Mouse (Mus musculus): ENCODE results near the gene Ifitm3. TPM values are rescaled to one million over a fixed set of nuclear protein-coding genes. Genes with fewer than 3 reads are reported as not detected.
"Not testable (repeated sequence)": the region's sequence is repeated elsewhere in the genome, so short reads cannot be mapped to it uniquely, and the experiment has no call there.

Ifitm3 gene
- polyA plus RNA-seq, 1 experiment = 177 TPM

DNA sequence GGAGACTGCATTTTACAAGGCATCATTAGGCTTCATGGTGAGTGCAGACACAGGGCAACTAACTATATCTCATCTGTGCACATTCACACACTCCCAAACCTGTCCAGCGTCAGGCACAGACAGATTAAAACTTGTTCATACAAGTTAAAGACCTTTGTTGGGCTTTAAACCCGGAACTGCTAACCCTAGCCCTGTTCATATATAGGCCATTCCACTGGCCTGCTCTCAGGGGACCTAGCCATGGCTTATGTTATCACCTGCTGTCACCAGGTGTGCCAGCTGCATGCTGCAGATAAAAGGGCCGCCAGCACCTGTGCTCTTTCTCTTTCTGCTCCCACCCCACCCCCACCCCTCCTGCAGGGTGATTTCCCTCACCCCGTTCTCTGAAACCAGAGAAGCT is 32.0 kb upstream of the Ifitm3 start:
- WGBS = 56% methylated on average over 4 of the region's 4 CpGs
- TF ChIP-seq POLR2A (IDR thresholded peaks at IDR 0.05; ENCODE audit: low read depth, low read length) (no peak), CTCF (IDR thresholded peaks at IDR 0.05; ENCODE audit: extremely low read depth, insufficient read depth, insufficient read length, insufficient replicate concordance) (no peak)
- DNase-seq (ENCODE audit: low read depth in 1 of 2, low spot score in 2 of 2) = no peak
- no peak overlapping the region for H3K27ac ChIP-seq (ENCODE audit: insufficient read depth, low read length)
- H3K4me1 ChIP-seq (ENCODE audit: control insufficient read depth, insufficient read depth, insufficient read length) = peaks cover 5% of the 10 kb centered on the region; the same call in 1 of the 2 replicates
- H3K36me3 ChIP-seq (ENCODE audit: control insufficient read depth, insufficient read depth, low read length) = no peaks in the 10 kb centered on the region
- no peak overlapping the region for H3K4me3 ChIP-seq (ENCODE audit: extremely low read depth, insufficient read depth, insufficient read length)
- H3K27me3 ChIP-seq (ENCODE audit: control insufficient read depth, insufficient read depth, low read length) = no peaks in the 10 kb centered on the region

DNA sequence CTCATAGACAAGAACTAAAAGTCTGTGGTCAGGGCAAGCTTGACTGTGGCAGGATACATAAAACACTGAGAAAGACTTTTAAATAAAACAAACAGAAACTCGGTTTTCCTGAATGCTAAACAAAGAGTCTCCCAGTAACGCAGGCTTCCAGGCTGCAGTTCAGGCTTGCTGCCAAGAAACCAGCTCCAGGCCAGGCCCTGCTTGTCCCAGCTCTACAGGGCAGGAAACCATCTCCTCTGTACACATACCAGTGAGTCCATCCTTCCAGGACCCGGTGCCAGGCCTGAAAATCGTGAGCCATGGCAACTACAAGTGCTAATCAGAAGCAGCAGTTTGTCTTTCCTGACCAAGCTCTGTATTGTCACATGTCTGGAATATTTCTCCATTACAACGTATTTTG is 31.1 kb upstream of the Ifitm3 start:
- Histone ChIP-seq H3K4me1 (ENCODE audit: control insufficient read depth, insufficient read depth, insufficient read length) (no peaks in the 10 kb centered on the region), H3K36me3 (ENCODE audit: control insufficient read depth, insufficient read depth, low read length) (no peaks in the 10 kb centered on the region), H3K27ac (ENCODE audit: insufficient read depth, low read length) (no peak overlapping the region), H3K27me3 (ENCODE audit: control insufficient read depth, insufficient read depth, low read length) (no peaks in the 10 kb centered on the region), H3K4me3 (ENCODE audit: extremely low read depth, insufficient read depth, insufficient read length) (no peak overlapping the region)
- no peak for DNase-seq (ENCODE audit: low read depth in 1 of 2, low spot score in 2 of 2)
- WGBS = 33% methylated on average over 5 of the region's 5 CpGs
- TF ChIP-seq CTCF (IDR thresholded peaks at IDR 0.05; ENCODE audit: extremely low read depth, insufficient read depth, insufficient read length, insufficient replicate concordance) (no peak), POLR2A (IDR thresholded peaks at IDR 0.05; ENCODE audit: low read depth, low read length) (no peak)

GRCm38 (mm10) chr7:141040867-141041606 is 30.5 kb upstream of the Ifitm3 start:
- no peaks in the 10 kb centered on the region for H3K4me1 ChIP-seq (ENCODE audit: control insufficient read depth, insufficient read depth, insufficient read length)
- DNase-seq (ENCODE audit: low read depth in 1 of 2, low spot score in 2 of 2) = no peak

DNA sequence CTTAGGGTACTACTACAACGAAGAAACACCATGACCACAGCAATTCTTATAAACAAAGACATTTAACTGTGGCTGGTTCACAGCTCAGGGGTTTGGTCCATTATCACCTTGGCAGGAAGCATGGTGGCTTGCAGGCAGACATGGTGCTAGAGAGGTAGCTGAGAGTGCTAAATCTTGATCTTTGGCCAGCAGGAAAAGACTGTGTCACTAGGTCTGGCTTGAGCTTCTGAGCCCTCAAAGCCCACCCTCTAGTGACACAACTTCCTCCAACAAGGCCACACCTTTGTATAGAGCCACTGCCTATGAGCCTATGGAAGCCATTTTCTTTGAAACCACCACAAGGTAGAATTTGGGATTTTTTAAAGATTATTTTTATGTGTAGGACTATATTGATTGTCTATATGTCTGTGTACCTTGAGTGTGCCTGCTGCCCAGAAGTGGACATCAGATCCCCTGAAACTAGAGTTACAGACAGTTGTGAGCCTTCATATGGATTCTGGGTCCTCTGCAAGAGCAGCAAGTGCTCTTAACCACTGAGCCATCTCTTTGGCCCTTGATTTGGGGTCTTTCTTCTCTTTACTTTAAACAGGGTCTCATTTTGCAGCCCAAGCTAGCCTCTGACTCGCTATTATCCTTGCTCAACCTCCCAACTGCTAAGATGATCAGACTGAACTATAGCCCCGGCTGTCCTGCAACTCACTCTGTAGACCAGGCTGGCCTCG is 29.0 kb upstream of the Ifitm3 start:
- Histone ChIP-seq H3K36me3 (ENCODE audit: control insufficient read depth, insufficient read depth, low read length) (no peaks in the 10 kb centered on the region), H3K4me1 (ENCODE audit: control insufficient read depth, insufficient read depth, insufficient read length) (no peaks in the 10 kb centered on the region), H3K4me3 (ENCODE audit: extremely low read depth, insufficient read depth, insufficient read length) (no peak overlapping the region), H3K27ac (ENCODE audit: insufficient read depth, low read length) (no peak overlapping the region), H3K27me3 (ENCODE audit: control insufficient read depth, insufficient read depth, low read length) (no peaks in the 10 kb centered on the region)
- 93% methylated on average over 4 of the region's 4 CpGs for WGBS
- no peak for TF ChIP-seq POLR2A (IDR thresholded peaks at IDR 0.05; ENCODE audit: low read depth, low read length)
- TF ChIP-seq CTCF (IDR thresholded peaks at IDR 0.05; ENCODE audit: extremely low read depth, insufficient read depth, insufficient read length, insufficient replicate concordance) = no peak
- no peak for DNase-seq (ENCODE audit: low read depth in 1 of 2, low spot score in 2 of 2)

More at GRCm38 (mm10) chr7:141040867-141041606, 30.5 kb upstream of the Ifitm3 start:
- Histone ChIP-seq H3K36me3 (ENCODE audit: control insufficient read depth, insufficient read depth, low read length) (no peaks in the 10 kb centered on the region), H3K27ac (ENCODE audit: insufficient read depth, low read length) (no peak overlapping the region; the same call in 1 of the 2 replicates), H3K4me3 (ENCODE audit: extremely low read depth, insufficient read depth, insufficient read length) (no peak overlapping the region), H3K27me3 (ENCODE audit: control insufficient read depth, insufficient read depth, low read length) (no peaks in the 10 kb centered on the region)
- WGBS = 63% methylated on average over 6 of the region's 9 CpGs
- no peak for TF ChIP-seq CTCF (IDR thresholded peaks at IDR 0.05; ENCODE audit: extremely low read depth, insufficient read depth, insufficient read length, insufficient replicate concordance)
- TF ChIP-seq POLR2A (IDR thresholded peaks at IDR 0.05; ENCODE audit: low read depth, low read length) = no peak

DNA sequence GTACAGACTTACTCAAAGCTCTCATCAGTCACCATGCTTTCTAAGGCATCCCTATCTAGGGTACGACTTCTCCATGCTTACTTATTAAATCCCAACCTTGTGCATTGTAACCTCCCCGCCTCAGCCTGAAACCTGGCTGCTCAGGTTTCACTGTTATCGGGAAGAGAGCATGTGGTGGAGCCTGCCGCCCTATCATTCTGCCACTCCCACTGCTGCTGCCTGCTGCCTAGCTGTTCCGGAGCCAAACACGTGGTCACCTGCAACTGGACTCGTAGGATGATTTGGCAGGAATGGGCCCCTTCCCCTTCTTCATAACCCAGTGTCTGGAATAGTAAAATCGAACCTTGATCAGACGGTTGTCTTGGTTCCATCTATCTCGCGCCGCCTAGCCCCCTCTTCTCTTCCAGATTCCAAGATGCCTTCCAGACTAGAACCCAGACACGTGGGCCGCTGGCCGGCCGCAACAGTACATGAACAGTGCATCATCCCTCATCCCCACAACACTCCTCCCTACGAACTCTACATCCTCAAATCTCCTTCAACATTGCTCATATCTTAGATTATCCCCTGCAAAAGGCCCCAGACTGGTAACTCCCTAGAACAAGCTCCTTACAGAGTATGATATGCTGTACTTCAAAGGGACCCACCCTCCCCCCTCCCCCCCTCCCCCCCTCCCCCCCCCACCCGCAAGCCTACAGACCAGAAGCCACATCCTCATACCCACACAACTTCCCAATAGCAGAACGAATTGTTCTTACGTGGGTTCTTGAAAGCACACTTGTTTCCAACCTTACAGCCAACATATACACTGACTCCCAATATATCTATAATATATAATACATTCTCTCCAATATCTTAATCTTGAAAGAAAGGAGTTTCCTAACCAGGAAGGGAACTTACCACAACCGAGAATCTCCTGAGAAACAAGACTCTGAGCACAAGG is 27.8 kb upstream of the Ifitm3 start:
- Histone ChIP-seq H3K36me3 (ENCODE audit: control insufficient read depth, insufficient read depth, low read length) (no peaks in the 10 kb centered on the region), H3K4me1 (ENCODE audit: control insufficient read depth, insufficient read depth, insufficient read length) (no peaks in the 10 kb centered on the region), H3K27ac (ENCODE audit: insufficient read depth, low read length) (peak overlapping the region; percentile 25), H3K4me3 (ENCODE audit: extremely low read depth, insufficient read depth, insufficient read length) (no peak overlapping the region), H3K27me3 (ENCODE audit: control insufficient read depth, insufficient read depth, low read length) (no peaks in the 10 kb centered on the region)
- 50% methylated on average over 20 of the region's 21 CpGs for WGBS
- no peak for DNase-seq (ENCODE audit: low read depth in 1 of 2, low spot score in 2 of 2)
- TF ChIP-seq POLR2A (IDR thresholded peaks at IDR 0.05; ENCODE audit: low read depth, low read length) = no peak
- TF ChIP-seq CTCF (IDR thresholded peaks at IDR 0.05; ENCODE audit: extremely low read depth, insufficient read depth, insufficient read length, insufficient replicate concordance) = no peak

DNA sequence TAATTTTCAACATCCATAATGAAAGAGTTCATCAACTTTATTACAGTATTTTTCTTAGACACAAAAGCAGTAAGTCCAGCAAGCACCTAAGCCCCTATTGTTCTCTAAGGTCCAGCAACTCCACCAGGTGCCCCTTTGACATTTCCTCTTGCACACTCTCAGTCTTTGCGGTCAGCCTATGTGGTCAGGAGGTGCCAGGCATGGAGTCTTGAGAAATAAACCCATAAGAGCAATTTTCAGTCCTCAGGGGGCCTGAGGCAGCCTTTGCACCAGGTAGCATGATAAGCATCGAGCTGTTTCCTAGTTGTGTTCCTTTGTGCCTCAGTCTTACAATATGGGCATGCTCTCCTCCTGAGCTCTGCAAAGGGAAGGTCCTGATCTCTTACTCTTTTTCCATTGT is 26.1 kb upstream of the Ifitm3 start:
- 53% methylated on average over 1 of the region's 2 CpGs for WGBS
- not testable (repeated sequence) for H3K4me1 ChIP-seq (ENCODE audit: control insufficient read depth, insufficient read depth, insufficient read length); H3K27ac ChIP-seq (ENCODE audit: insufficient read depth, low read length); H3K27me3 ChIP-seq (ENCODE audit: control insufficient read depth, insufficient read depth, low read length); H3K4me3 ChIP-seq (ENCODE audit: extremely low read depth, insufficient read depth, insufficient read length); H3K36me3 ChIP-seq (ENCODE audit: control insufficient read depth, insufficient read depth, low read length); DNase-seq (ENCODE audit: low read depth in 1 of 2, low spot score in 2 of 2)
